Mouse (Mus musculus) heart, adult 2 months (tissue): ENCODE results near the gene Cplane1.
"Not testable (repeated sequence)": the region's sequence is repeated elsewhere in the genome, so short reads cannot be mapped to it uniquely, and the experiment has no call there.

Experiments used
- CTCF ChIP-seq: fragments of 200-600 bp; IDR thresholded peaks from 2 replicates; pipeline ENCODE4 v1.8.1; 2022; ENCODE audit warnings: antibody characterized with exemption, mild to moderate bottlenecking, moderate library complexity
- POLR2A ChIP-seq: fragments of 200-500 bp; IDR thresholded peaks from 2 replicates; pipeline ENCODE4 v1.6.1; 2011; ENCODE audit warnings: mild to moderate bottlenecking, low read depth, low read length, control low read depth; ENCODE audit not compliant: insufficient read depth

DNA sequence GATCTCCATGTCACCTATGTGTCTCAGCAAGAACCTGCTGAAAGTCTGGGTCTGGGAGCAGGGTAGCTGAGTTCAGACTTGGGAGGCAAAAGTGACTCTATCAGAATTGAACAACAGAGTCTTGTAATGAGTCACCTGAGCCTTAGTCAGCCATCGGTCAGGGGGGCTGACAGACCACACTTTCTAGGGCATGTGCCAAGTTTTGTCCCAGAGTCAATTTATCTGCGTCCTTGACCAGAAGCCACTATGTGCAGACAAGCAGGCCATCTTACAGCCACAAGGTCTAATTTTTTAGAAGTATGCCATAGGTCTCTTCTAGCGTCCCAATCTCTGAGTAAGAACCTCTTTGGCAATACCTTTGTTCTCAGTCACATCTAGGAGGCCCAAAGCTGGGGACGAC lies 109.0 kb downstream of the Cplane1 start:
- TF ChIP-seq POLR2A, CTCF: not testable (repeated sequence)
